Mouse (Mus musculus) layer of hippocampus, postnatal 10 days (tissue): ENCODE measurements around the gene Dach1. TPM values are rescaled to one million over a fixed set of nuclear protein-coding genes. Genes with fewer than 3 reads are reported as not detected.

Source experiments
- DNase-seq, 2 experiments: peaks; one replicate each; pipeline ENCODE4 v3.0.0; 2021; ENCODE audit warnings: low spot score in 2 of 2
- total RNA-seq, 2 experiments: library from RNA; stranded (reverse); gene quantifications; 2 replicates each; pipeline ENCODE4 v1.2.3; 2021

Gene Dach1
- total RNA-seq, 2 experiments from 2014 or later = 7.5 to 8.5 TPM

GRCm38 (mm10) chr14:98109929-98110328 lies 59.6 kb downstream of the Dach1 start:
- DNase-seq = no peak

- DNase-seq = no peak
These were observed 60.8 kb downstream of the Dach1 start for GRCm38 (mm10) chr14:98108764-98109163.

DNA sequence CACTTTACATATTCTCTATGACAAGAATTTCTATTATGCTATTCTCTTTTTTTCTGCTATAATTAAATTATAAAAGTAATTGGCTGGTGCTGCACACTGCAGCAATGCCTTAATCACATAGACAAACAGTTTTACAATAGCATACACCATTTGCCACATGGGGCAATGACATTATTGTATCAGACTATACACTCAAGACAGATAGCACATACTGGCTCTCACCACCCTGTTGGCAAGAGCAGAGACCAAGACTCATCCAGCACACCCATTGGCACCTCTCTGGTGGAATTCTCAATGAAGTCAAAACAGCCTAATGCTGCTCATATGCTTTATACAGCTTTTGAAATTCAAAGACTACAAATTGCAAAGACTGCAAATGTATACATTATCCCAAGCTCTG lies 63.4 kb downstream of the Dach1 start:
- DNase-seq = no peak

DNA sequence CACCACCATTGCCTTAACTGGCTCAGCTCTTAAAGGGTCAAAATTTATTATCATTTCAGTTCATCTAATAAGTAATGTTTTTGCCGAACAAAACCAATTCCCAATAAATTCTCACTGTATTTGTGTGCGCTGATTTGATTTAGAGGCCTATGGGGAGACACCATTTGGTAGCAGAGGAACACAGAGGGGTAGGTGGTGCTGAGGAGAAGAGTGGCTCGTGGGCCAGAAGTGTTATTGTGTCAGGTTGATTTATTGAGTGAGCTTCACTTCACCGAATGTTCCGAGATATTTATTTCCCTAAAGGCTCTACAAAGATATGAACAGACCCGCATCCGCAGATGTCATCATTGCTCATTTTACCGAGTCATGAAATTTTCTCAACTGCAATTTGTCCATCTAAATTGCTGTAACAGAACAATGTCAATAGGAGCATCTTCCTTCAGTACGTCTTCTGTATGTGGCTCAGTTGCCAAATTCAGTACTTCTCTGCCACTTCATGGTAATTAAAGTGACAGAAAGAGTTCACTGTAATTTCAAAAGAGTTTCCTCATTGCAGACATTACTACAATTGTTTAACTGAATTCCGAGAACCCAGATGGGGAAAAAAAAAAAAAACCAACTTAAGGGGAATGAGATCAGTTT lies 65.1 kb downstream of the Dach1 start:
- DNase-seq = no peak

- DNase-seq = no peak
These were observed 74.3 kb downstream of the Dach1 start for GRCm38 (mm10) chr14:98095229-98095628.

GRCm38 (mm10) chr14:98089246-98089645 lies 80.3 kb downstream of the Dach1 start:
- no peak for DNase-seq

- no peak for DNase-seq
These were observed 82.2 kb downstream of the Dach1 start for GRCm38 (mm10) chr14:98087355-98087754.

DNA sequence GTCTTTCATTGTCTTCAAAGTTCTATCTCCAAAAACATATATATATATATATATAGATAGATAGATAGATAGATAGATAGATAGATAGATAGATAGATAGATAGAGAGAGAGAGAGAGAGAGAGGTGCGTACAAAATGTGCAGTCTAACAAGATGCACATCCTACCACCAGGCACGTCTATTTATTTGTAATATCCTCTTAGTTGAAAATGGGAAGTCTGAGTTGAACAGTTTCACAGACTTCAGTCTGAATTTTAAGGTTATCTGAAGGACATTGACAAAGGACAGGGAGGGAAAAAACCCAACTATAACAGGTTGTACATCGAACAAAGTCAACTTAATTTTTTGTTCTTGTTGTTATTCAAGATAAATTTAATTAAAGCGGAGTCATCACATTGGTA lies 82.8 kb downstream of the Dach1 start:
- no peak for DNase-seq

DNA sequence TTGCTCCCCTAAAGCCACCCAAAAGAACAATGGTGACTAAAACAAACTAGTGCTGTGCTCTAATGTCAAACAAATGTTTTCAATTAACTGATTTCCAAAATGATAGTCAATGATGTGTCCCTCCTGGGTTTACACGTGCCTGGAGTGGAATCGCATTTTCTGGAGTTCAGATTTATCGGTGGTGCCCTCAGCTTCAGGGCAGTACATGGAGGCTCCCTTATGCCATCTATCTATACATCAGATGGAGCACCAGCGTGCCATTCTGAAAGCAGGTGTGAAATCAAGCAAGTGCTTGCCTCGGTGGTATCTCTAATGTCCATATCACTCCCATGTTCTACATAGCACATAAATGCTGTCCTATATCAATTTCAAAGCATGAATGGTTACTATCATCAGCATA lies 84.4 kb downstream of the Dach1 start:
- DNase-seq = no peak

- DNase-seq = no peak
These were observed 84.8 kb downstream of the Dach1 start for GRCm38 (mm10) chr14:98084720-98085119.

- no peak for DNase-seq
These were observed 86.1 kb downstream of the Dach1 start for GRCm38 (mm10) chr14:98083419-98083818.

GRCm38 (mm10) chr14:98080014-98080413 lies 89.6 kb downstream of the Dach1 start:
- DNase-seq = no peak

GRCm38 (mm10) chr14:98077996-98078395 lies 91.6 kb downstream of the Dach1 start:
- DNase-seq = no peak

GRCm38 (mm10) chr14:98073421-98074080 lies 96.0 kb downstream of the Dach1 start:
- no peak for DNase-seq

DNA sequence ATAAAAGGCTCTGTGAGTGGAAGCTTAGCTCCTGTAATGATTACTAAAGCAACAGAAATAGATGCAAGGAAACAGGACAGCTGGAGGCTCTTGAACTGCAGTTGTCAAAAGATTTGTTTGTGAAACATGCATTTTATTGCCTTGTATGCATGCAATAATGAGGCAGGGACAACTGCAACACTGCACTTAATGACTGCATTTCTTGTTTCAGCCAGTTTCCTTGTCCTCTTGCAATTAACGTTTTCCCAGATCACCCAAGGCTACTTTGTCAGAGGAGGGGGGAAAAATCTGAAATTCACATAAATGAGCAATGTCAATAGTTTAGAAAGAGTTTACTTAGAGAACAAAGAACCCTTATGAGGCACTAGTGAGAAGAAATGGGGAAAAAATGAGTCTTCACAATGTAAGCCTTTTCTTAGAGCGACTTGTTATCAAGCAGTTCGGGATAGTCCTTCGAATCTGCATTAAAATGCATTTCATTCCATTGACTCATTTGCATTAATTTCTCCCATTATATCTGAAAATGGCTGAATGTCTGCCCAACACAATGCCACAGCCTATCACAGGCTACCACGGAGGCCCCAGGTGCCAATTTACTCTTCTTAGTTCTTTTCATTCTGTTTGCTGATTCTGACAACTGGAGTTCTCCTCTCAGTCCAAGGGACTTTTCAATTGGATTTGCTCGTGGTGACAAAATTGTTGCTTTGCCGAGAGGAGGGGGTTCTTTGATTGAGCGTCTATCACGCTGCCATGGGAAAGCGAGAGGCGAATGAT lies 96.7 kb downstream of the Dach1 start:
- DNase-seq = no peak

DNA sequence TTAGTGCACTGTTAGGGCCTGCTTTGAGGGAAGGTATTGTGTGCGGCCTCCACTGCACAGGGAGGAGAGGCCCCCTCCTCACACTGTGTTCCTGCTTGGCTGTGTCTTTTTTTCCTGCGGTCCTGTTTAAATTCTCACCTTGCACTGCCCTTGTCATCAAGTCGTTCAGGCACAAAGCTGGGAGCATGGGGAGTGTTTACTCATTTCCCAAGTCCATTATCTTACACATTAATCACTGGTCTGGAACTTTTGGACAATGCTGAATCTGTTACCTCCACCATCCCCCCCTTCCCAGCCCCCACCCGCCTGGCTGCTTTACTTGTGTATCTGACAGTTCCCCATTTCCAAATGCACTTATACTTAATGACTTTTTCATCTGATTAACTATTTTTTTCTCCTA lies 97.7 kb downstream of the Dach1 start:
- DNase-seq = no peak

- DNase-seq = no peak
These were observed 102.2 kb downstream of the Dach1 start for GRCm38 (mm10) chr14:98067273-98067905.

DNA sequence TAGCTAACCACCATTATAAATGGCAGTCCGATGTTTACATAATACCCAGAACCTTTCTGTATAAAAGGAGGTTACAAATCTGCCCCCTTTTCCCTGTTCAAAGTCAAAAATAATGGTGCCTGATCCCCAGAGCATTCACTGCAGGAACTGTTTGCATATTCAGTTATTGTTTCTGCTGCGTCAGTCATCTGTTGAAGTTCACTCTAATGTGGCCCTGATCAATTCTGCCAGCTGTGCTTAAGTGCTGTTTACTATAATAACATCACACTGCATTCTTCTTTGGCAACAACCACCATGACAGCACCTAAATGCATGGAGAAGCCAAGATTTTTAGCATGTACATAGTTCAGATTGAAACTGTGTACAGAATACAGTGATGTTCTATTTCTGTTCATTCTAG lies 105.4 kb downstream of the Dach1 start:
- no peak for DNase-seq

DNA sequence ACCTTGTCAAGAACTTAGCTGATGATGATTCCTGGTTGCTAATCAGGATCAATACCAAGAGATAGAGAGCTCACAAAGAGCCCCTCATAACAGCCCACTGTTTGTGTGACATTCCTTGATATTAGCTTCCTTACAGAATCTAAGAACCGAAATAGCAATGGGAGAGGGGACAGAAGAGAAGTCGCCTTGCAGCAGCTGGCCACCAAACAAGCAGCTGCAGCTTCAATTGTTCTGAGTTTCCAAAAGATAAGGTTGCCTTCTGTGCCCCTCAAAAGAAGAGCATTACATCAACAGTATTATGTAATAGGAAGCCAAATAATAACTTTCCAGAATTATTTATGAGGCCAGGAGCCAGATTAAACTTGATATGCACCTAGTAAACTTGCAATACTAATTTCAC lies 120.2 kb downstream of the Dach1 start:
- DNase-seq = no peak

DNA sequence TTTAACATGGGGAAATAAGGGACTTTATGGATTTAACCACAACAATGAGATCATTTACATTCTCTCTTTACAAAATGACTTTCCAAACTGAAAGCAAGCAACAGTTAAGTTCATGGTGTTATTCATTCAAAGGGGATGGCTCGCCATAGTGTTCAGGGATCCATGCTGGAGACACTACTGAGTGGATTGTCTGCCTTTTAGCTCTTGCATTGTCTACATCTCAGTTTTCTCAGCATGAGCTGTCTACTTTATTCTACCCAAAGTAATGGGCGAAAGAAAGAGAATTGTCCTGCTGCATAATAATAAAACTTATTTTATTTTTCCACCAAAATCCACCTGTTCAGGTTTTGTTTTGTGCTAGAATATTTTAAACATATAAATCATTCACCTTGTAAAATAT lies 121.2 kb downstream of the Dach1 start:
- no peak for DNase-seq

GRCm38 (mm10) chr14:98047670-98048069 lies 121.9 kb downstream of the Dach1 start:
- no peak for DNase-seq

- no peak for DNase-seq
These were observed 122.6 kb downstream of the Dach1 start for GRCm38 (mm10) chr14:98046960-98047359.
